10 mouse cellular contexts compared by ENCODE assay signal in the genomic region with DNA sequence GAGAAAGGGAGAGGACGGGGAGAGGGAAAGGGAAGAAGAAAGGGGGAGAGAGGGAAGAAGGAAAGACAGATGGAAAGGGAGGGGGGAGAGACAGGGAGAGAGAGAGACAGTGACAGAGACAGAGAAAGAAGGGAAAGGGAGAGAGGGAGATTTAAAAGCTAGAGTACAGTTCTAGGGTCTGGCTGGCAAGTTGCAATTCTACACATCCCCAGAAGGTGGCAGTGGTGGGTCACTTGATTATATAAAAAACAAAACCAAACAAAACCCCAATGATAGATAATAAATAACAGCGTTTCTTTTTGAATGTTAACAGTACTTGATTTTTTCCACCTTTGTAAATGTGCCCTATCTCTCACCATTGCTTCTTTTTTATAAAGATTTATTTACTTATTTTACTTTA. TPM values are rescaled to one million over a fixed set of nuclear protein-coding genes. Genes with fewer than 3 reads are reported as not detected.
A peak's percentile ranks its signal among the peaks of the same experiment; 100 is the strongest.
DNase-seq lines count a peak whose midpoint lies in the region; ATAC-seq and TF ChIP-seq lines count a peak whose summit lies in the region.
"Had no signal": no experiment of that assay in that cellular context is flagged by ENCODE, and none has a peak within 500 bp of the region (broad histone marks: within the 10 kb centered on the region; RNA-seq: fewer than 3 reads in every experiment).

No protein-coding gene starts in this region.

- peak; percentile 82 for DNase-seq in intestine, embryonic 14.5 days (ENCODE audit: low spot score)
- DNase-seq in CH12.LX (ENCODE audit: extremely low read depth) = peak; percentile 61
- DNase-seq in gastrocnemius, adult 2 months = peak; percentile 54
- DNase-seq in left cerebral cortex, postnatal 14 days (ENCODE audit: low spot score in 2 of 2) = peak; percentile 46 to 64
- DNase-seq in thymus, postnatal 10 days (ENCODE audit: low spot score in 2 of 2) = peak; percentile 14 to 61

- no peak overlapping the region for H3K4me2 ChIP-seq in intestine, embryonic 14.5 days (ENCODE audit: low read length)
- H3K4me2 ChIP-seq in intestine, embryonic 16.5 days (ENCODE audit: low read depth, low read length) = no peak overlapping the region
- no peak overlapping the region for H3K4me2 ChIP-seq in CH12.LX (ENCODE audit: insufficient read depth, low read depth, poor library complexity, severe bottlenecking)

- dilution Hi-C loops in CH12.LX (cut with MboI; ENCODE audit: extremely low pct_ligation_motif_present, extremely low pct_unique_long_range_greater_than_20kb, low sequenced_read_pairs) = no loop called here

- H3K4me3 ChIP-seq in intestine, embryonic 14.5 days (ENCODE audit: low read depth, low read length) = no peak overlapping the region
- no peak overlapping the region for H3K4me3 ChIP-seq in intestine, embryonic 16.5 days (ENCODE audit: low read length)
- no peak overlapping the region for H3K4me3 ChIP-seq in CH12.LX (replicated peaks in 1 of 3; ENCODE audit: low read depth in 2 of 3, low read length in 2 of 3, poor library complexity in 1 of 3)
- no peak overlapping the region for H3K4me3 ChIP-seq in bone marrow, adult 2 months (replicated peaks; ENCODE audit: control insufficient read depth, low read depth, low read length)
- no peak overlapping the region for H3K4me3 ChIP-seq in gastrocnemius, adult 2 months
- H3K4me3 ChIP-seq: erythroblast, embryonic 14.5 days; megakaryocyte, embryonic 14.5 days had no signal

- H3K36me3 ChIP-seq in intestine, embryonic 14.5 days (ENCODE audit: control insufficient read depth, insufficient read depth, low read length) = peaks cover 16% of the 10 kb centered on the region
- no peaks in the 10 kb centered on the region for H3K36me3 ChIP-seq in intestine, embryonic 16.5 days (ENCODE audit: control insufficient read depth, insufficient read depth, low read length)
- peaks cover 29 to 64% of the 10 kb centered on the region in 2 experiments for H3K36me3 ChIP-seq in CH12.LX (replicated peaks in 1 of 2; ENCODE audit: control insufficient read depth in 1 of 2, insufficient read depth in 1 of 2, low read length in 1 of 2)

- H3K4me1 ChIP-seq in intestine, embryonic 14.5 days (replicated peaks; ENCODE audit: control insufficient read depth, insufficient read depth, low read length) = no peaks in the 10 kb centered on the region; the same call in 1 of the 2 replicates
- no peaks in the 10 kb centered on the region for H3K4me1 ChIP-seq in intestine, embryonic 16.5 days (ENCODE audit: control insufficient read depth, insufficient read depth, low read length)
- H3K4me1 ChIP-seq in CH12.LX (ENCODE audit: control insufficient read depth in 1 of 2, insufficient read depth in 2 of 2) = peaks cover 0 to 25% of the 10 kb centered on the region in 2 experiments; a peak in 2 of 4 replicates
- no peaks in the 10 kb centered on the region for H3K4me1 ChIP-seq in bone marrow, adult 2 months (ENCODE audit: control insufficient read depth, insufficient read depth, low read length)

- intact Hi-C loops in gastrocnemius, adult 2 months (cut with DNase I) = loop anchor here (1.0 kb wide), 2 partner anchors 54 to 75 kb away; no protein-coding TSS in a partner anchor
- intact Hi-C loops in left cerebral cortex, postnatal 14 days (cut with DNase I) = loop anchor here (1.0 to 5.0 kb wide), 2 partner anchors 54 to 77 kb away; partner anchors contain the start of gene Sacm1l

- no peaks in the 10 kb centered on the region for H3K9me3 ChIP-seq in intestine, embryonic 14.5 days (ENCODE audit: control insufficient read depth, low read length)
- H3K9me3 ChIP-seq in intestine, embryonic 16.5 days (ENCODE audit: control insufficient read depth, low read length) = no peaks in the 10 kb centered on the region
- H3K9me3 ChIP-seq in CH12.LX (replicated peaks; ENCODE audit: low read length) = no peaks in the 10 kb centered on the region
- H3K9me3 ChIP-seq: megakaryocyte, embryonic 14.5 days had no signal

- no peak for TF ChIP-seq POLR2A in CH12.LX (IDR thresholded peaks at IDR 0.05; ENCODE audit: low read depth, low read length)
- TF ChIP-seq POLR2A in bone marrow, adult 2 months (IDR thresholded peaks at IDR 0.05; ENCODE audit: borderline replicate concordance, control insufficient read depth, low read depth, low read length) = no peak

- no peak for ATAC-seq in intestine, embryonic 14.5 days (replicated peaks; ENCODE audit: low FRiP score, low TSS enrichment, low read depth)
- ATAC-seq in intestine, embryonic 16.5 days = no peak
- 0 out of 2 replicates have a peak, but pooled peaks have one; percentile 54 for ATAC-seq in monocyte, adult 5-6 weeks (replicated peaks; ENCODE audit: insufficient number of reproducible peaks, low FRiP score, low TSS enrichment, poor library complexity, severe bottlenecking)

- peak; percentile 88 to 94 for TF ChIP-seq CTCF in CH12.LX (conservative IDR thresholded peaks at IDR 0.05 in 1 of 2, IDR thresholded peaks at IDR 0.05 in 1 of 2; ENCODE audit: low read depth in 2 of 2, low read length in 2 of 2)
- TF ChIP-seq CTCF in bone marrow, adult 2 months (IDR thresholded peaks at IDR 0.05; ENCODE audit: control insufficient read depth, insufficient read depth, low read length) = 0 out of 2 replicates have a peak, but pooled peaks have one; percentile 28
- peak; percentile 97 for TF ChIP-seq CTCF in gastrocnemius, adult 2 months (IDR thresholded peaks at IDR 0.05)

- TF ChIP-seq EP300 in CH12.LX (IDR thresholded peaks at IDR 0.05; ENCODE audit: low read length) = no peak

- H3K9ac ChIP-seq in intestine, embryonic 14.5 days (ENCODE audit: low read length) = no peak overlapping the region
- H3K9ac ChIP-seq in intestine, embryonic 16.5 days (ENCODE audit: low read depth, low read length) = no peak overlapping the region
- H3K9ac ChIP-seq in CH12.LX (ENCODE audit: insufficient read depth, low read depth) = no peak overlapping the region

- H3K27me3 ChIP-seq in intestine, embryonic 14.5 days (replicated peaks; ENCODE audit: control insufficient read depth, insufficient read depth, low read length) = no peaks in the 10 kb centered on the region
- H3K27me3 ChIP-seq in intestine, embryonic 16.5 days (replicated peaks; ENCODE audit: control insufficient read depth, insufficient read depth, low read length) = no peaks in the 10 kb centered on the region
- H3K27me3 ChIP-seq in CH12.LX (replicated peaks) = no peaks in the 10 kb centered on the region
- H3K27me3 ChIP-seq: megakaryocyte, embryonic 14.5 days had no signal

- peak; percentile 85 for TF ChIP-seq RAD21 in CH12.LX (IDR thresholded peaks at IDR 0.05; ENCODE audit: low read depth, low read length)

- H3K79me2 ChIP-seq in CH12.LX (replicated peaks; ENCODE audit: control insufficient read depth, extremely low read depth, insufficient read depth, poor library complexity, severe bottlenecking) = no peaks in the 10 kb centered on the region

- in situ Hi-C loops in CH12.LX (cut with MboI; ENCODE audit: low pct_ligation_motif_present, low pct_unique_long_range_greater_than_20kb, low sequenced_read_pairs) = loop anchor here (10.0 kb wide), 1 partner anchor 295 kb away; the partner anchor contains the start of gene Clec3b

- no peak overlapping the region for H3K27ac ChIP-seq in intestine, embryonic 14.5 days (ENCODE audit: low read depth)
- no peak overlapping the region for H3K27ac ChIP-seq in intestine, embryonic 16.5 days (ENCODE audit: low read length)
- no peak overlapping the region for H3K27ac ChIP-seq in CH12.LX (ENCODE audit: insufficient read depth, low read depth)
- no peak overlapping the region for H3K27ac ChIP-seq in bone marrow, adult 2 months (ENCODE audit: control insufficient read depth, insufficient read depth, low read depth, low read length, poor library complexity)
- no peak overlapping the region for H3K27ac ChIP-seq in gastrocnemius, adult 2 months

- WGBS in intestine, embryonic 14.5 days = 33% methylated on average over 2 of the region's 2 CpGs
- 39% methylated on average over 2 of the region's 2 CpGs for WGBS in intestine, embryonic 16.5 days
- 49% methylated on average over 2 of the region's 2 CpGs for WGBS in bone marrow, adult 2 months

TF ChIP-seq in CH12.LX, 34 proteins besides CTCF, POLR2A, EP300 and RAD21:
- TF ChIP-seq USF2 (conservative IDR thresholded peaks at IDR 0.05; ENCODE audit: low read depth, low read length) (no peak), MXI1 (IDR thresholded peaks at IDR 0.05; ENCODE audit: low read depth, low read length) (no peak), SMC3 (IDR thresholded peaks at IDR 0.05; ENCODE audit: low read depth, low read length) (peak; percentile 83), ZNF384 (IDR thresholded peaks at IDR 0.05; ENCODE audit: low read depth, low read length) (peak; percentile 65), ZC3H11A (IDR thresholded peaks at IDR 0.05; ENCODE audit: low read depth, low read length) (peak; percentile 51; the same call in 1 of the 2 replicates), UBTF (IDR thresholded peaks at IDR 0.05; ENCODE audit: low read depth, low read length) (no peak)

RNA-seq across cellular contexts. Expression of gene Limd1, which starts 28.3 kb away (rescaled TPM):
- 62.1 and 67.1 TPM in 2 replicates for polyA plus RNA-seq in intestine, embryonic 14.5 days (2014; fragmentation: Nextera tagmentation; extraction: Ambion mirVana)
- 51.5 and 55.7 TPM in 2 replicates for polyA plus RNA-seq in intestine, embryonic 16.5 days (2015; fragmentation: Nextera tagmentation; extraction: Ambion mirVana)
- total RNA-seq in CH12.LX (2012; rRNA removed) (64.5 and 68.6 TPM in 2 replicates), CH12.LX (2014; rRNA removed) (52.6 and 52.7 TPM in 2 replicates)
- 54.6 and 60.5 TPM in 2 replicates for polyA plus RNA-seq in CH12.LX (2012; ENCODE audit: insufficient read length, low read depth)
- polyA plus RNA-seq in bone marrow, adult 2 months (2011; ENCODE audit: insufficient read depth, insufficient read length, low replicate concordance, missing spikeins) = 16.0 and 19.0 TPM in 2 replicates
- total RNA-seq in gastrocnemius, adult 2 months (2021) = 10 to 100 TPM; 31.5 to 41.1 TPM
- 1 to 10 TPM; 8.1 to 8.9 TPM for total RNA-seq in left cerebral cortex, postnatal 14 days (2021)
- total RNA-seq in monocyte, adult 5-6 weeks (2017) = 54.7 to 68.7 TPM (median 65.2 TPM) in 3 replicates

Comparison
In these comparisons a context has a peak if more than half of its experiments do, and no peak if none do; other contexts are left out.
1. CTCF ChIP-seq: peak in every context shown above with its lines; median percentile 97 in gastrocnemius, adult 2 months; 91 in CH12.LX; 28 in bone marrow, adult 2 months.